Mouse (Mus musculus): ENCODE data around the gene Cym.

DNA sequence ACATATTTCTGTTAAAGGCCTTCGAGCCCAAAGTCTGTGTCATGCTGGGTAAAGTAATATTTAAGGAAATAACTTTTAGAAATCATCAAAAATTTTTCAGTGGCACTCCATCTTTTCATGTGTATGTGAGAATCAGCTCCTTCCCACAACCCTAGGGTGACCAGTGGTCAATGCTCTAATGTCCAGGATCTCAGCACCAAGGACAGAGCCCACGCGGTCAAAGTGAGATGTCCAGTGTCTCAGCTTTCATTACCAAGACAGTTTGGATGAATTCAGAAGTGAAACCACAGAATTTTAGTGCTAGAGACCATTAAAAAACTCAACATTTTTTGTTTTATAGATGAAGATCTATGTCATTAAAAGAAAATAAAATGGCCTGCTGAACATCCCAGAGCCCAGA, 49.6 kb downstream of the Cym start:
- TF ChIP-seq CTCF (IDR thresholded peaks at IDR 0.05; ENCODE audit: borderline replicate concordance, insufficient read depth, low read depth, low read length) (no peak), POLR2A (IDR thresholded peaks at IDR 0.05; ENCODE audit: borderline replicate concordance, insufficient read depth, low read length) (no peak)
